Mouse (Mus musculus) cerebellum, adult 18-20 months (tissue): ENCODE measurements around the gene Vps9d1.
"Not testable (repeated sequence)": the region's sequence is repeated elsewhere in the genome, so short reads cannot be mapped to it uniquely, and the experiment has no call there.

Source experiments
- DNase-seq, 2 experiments: peaks; one replicate each; pipeline ENCODE4 v3.0.0; 2021

Vps9d1 gene

GRCm38 (mm10) chr8:123252925-123253324, 1.2 kb downstream of the Vps9d1 start:
- no peak for DNase-seq

- no peak for DNase-seq
Observed at GRCm38 (mm10) chr8:123250940-123251339, 3.2 kb downstream of the Vps9d1 start.

GRCm38 (mm10) chr8:123248596-123248995, 5.6 kb downstream of the Vps9d1 start:
- DNase-seq: no peak

- no peak for DNase-seq
Observed at GRCm38 (mm10) chr8:123247748-123248147, 6.4 kb downstream of the Vps9d1 start.

GRCm38 (mm10) chr8:123245543-123245942, 8.6 kb downstream of the Vps9d1 start:
- no peak for DNase-seq

- no peak for DNase-seq
Observed at GRCm38 (mm10) chr8:123244382-123244781, 9.8 kb downstream of the Vps9d1 start.

GRCm38 (mm10) chr8:123243053-123243452, 11.1 kb downstream of the Vps9d1 start:
- no peak for DNase-seq

- no peak for DNase-seq
Observed at GRCm38 (mm10) chr8:123242107-123242923, 11.8 kb downstream of the Vps9d1 start.

- DNase-seq: no peak
Observed at GRCm38 (mm10) chr8:123239398-123239797, 14.8 kb downstream of the Vps9d1 start.

- DNase-seq: peak; percentile 86 to 91
Observed at GRCm38 (mm10) chr8:123235520-123236497, 18.3 kb downstream of the Vps9d1 start, which contains the start of gene Spata2l. Gene Spata2l, minus strand, starts transcription at chr8:123236233.

GRCm38 (mm10) chr8:123234918-123235519, 19.1 kb downstream of the Vps9d1 start:
- peak; percentile 57 to 66 for DNase-seq

- DNase-seq: peak in 1 of 2 experiments; percentile 31
Observed at GRCm38 (mm10) chr8:123233760-123234159, 20.4 kb downstream of the Vps9d1 start.

- no peak for DNase-seq
Observed at GRCm38 (mm10) chr8:123233300-123233699, 20.8 kb downstream of the Vps9d1 start.

- no peak for DNase-seq
Observed at GRCm38 (mm10) chr8:123232553-123232952, 21.6 kb downstream of the Vps9d1 start.

GRCm38 (mm10) chr8:123231742-123232141, 22.4 kb downstream of the Vps9d1 start:
- no peak for DNase-seq

- DNase-seq: not testable (repeated sequence)
Observed at GRCm38 (mm10) chr8:123230326-123230725, 23.8 kb downstream of the Vps9d1 start.

GRCm38 (mm10) chr8:123228416-123228815, 25.7 kb downstream of the Vps9d1 start:
- no peak for DNase-seq

GRCm38 (mm10) chr8:123224278-123225266, 29.6 kb downstream of the Vps9d1 start, which contains the start of gene Cdk10:
Gene Cdk10, plus strand, starts transcription at chr8:123224842.
- DNase-seq: peak; percentile 95 to 97

GRCm38 (mm10) chr8:123220917-123221316, 33.2 kb downstream of the Vps9d1 start:
- no peak for DNase-seq

GRCm38 (mm10) chr8:123215430-123215829, 38.7 kb downstream of the Vps9d1 start:
- DNase-seq: no peak

GRCm38 (mm10) chr8:123213118-123213772, 40.9 kb downstream of the Vps9d1 start:
- DNase-seq: no peak
